Mouse (Mus musculus): Measurements from ENCODE around the gene Olfr1381. TPM values are rescaled to one million over a fixed set of nuclear protein-coding genes. Genes with fewer than 3 reads are reported as not detected.
"Not testable (repeated sequence)": the region's sequence is repeated elsewhere in the genome, so short reads cannot be mapped to it uniquely, and the experiment has no call there.

Olfr1381 gene
- 0.06 TPM in 1 of 2 replicates, not detected in the other for polyA plus RNA-seq (2015; fragmentation: Nextera tagmentation; extraction: Ambion mirVana)

- not testable (repeated sequence) for H3K27ac ChIP-seq; H3K36me3 ChIP-seq; H3K4me3 ChIP-seq (replicated peaks); ATAC-seq (replicated peaks; ENCODE audit: low FRiP score); H3K9me3 ChIP-seq (replicated peaks); H3K9ac ChIP-seq; H3K4me2 ChIP-seq; H3K4me1 ChIP-seq; H3K27me3 ChIP-seq
- 52% methylated on average over 3 of the region's 3 CpGs for WGBS
These were observed at the start of gene Olfr1381 for GRCm38 (mm10) chr11:49543149-49543548. Olfr1381 (plus strand) TSS chr11:49543449.

GRCm38 (mm10) chr11:49518086-49518485, 25.2 kb upstream of the Olfr1381 start:
- H3K36me3 ChIP-seq: no peaks in the 10 kb centered on the region
- H3K9ac ChIP-seq: no peak overlapping the region
- ATAC-seq (replicated peaks; ENCODE audit: low FRiP score): no peak
- H3K4me1 ChIP-seq: no peaks in the 10 kb centered on the region
- no peak overlapping the region for H3K4me2 ChIP-seq
- H3K27ac ChIP-seq: no peak overlapping the region
- H3K27me3 ChIP-seq: no peaks in the 10 kb centered on the region
- no peak overlapping the region for H3K4me3 ChIP-seq (replicated peaks)
- WGBS: 75% methylated on average over 5 of the region's 5 CpGs
- no peaks in the 10 kb centered on the region for H3K9me3 ChIP-seq (replicated peaks)

- H3K9ac ChIP-seq: no peak within 1 kb of the TSS
- ATAC-seq (replicated peaks; ENCODE audit: low FRiP score): no peak
These were observed 23.9 kb upstream of the Olfr1381 start, which contains the start of gene Olfr1383 for GRCm38 (mm10) chr11:49519348-49519747. Olfr1383 (plus strand) TSS chr11:49519648.

GRCm38 (mm10) chr11:49527947-49528346, 15.3 kb upstream of the Olfr1381 start, which contains the start of gene Olfr1382:
Olfr1382 (plus strand) TSS chr11:49528247.
- no peak within 1 kb of the TSS for H3K27ac ChIP-seq
- 85% methylated on average over 3 of the region's 3 CpGs for WGBS
- no peaks in the 10 kb centered on the region for H3K9me3 ChIP-seq (replicated peaks)
- no peak within 1 kb of the TSS for H3K4me2 ChIP-seq
- no peaks in the 10 kb centered on the region for H3K27me3 ChIP-seq
- no peak within 1 kb of the TSS for H3K4me3 ChIP-seq (replicated peaks)
- no peak for ATAC-seq (replicated peaks; ENCODE audit: low FRiP score)
- no peaks in the 10 kb centered on the region for H3K36me3 ChIP-seq
- H3K4me1 ChIP-seq: no peaks in the 10 kb centered on the region
- no peak within 1 kb of the TSS for H3K9ac ChIP-seq

More at GRCm38 (mm10) chr11:49519348-49519747, 23.9 kb upstream of the Olfr1381 start, which contains the start of gene Olfr1383:
- Histone ChIP-seq H3K36me3 (no peaks in the 10 kb centered on the region), H3K9me3 (replicated peaks) (no peaks in the 10 kb centered on the region), H3K27ac (no peak within 1 kb of the TSS), H3K4me3 (replicated peaks) (no peak within 1 kb of the TSS), H3K4me1 (no peaks in the 10 kb centered on the region), H3K27me3 (no peaks in the 10 kb centered on the region), H3K4me2 (no peak within 1 kb of the TSS)

GRCm38 (mm10) chr11:49532761-49533160, 10.5 kb upstream of the Olfr1381 start:
- Histone ChIP-seq H3K4me3 (replicated peaks) (no peak overlapping the region), H3K27me3 (no peaks in the 10 kb centered on the region), H3K4me2 (no peak overlapping the region), H3K4me1 (no peaks in the 10 kb centered on the region), H3K27ac (no peak overlapping the region), H3K9me3 (replicated peaks) (no peaks in the 10 kb centered on the region), H3K36me3 (no peaks in the 10 kb centered on the region), H3K9ac (no peak overlapping the region)
- no peak for ATAC-seq (replicated peaks; ENCODE audit: low FRiP score)

- ATAC-seq (replicated peaks; ENCODE audit: low FRiP score): not testable (repeated sequence)
- 85% methylated on average over 2 of the region's 2 CpGs for WGBS
These were observed 6.6 kb upstream of the Olfr1381 start for GRCm38 (mm10) chr11:49536631-49537030.

GRCm38 (mm10) chr11:49554033-49554432, 10.8 kb downstream of the Olfr1381 start:
- H3K4me2 ChIP-seq; H3K4me3 ChIP-seq (replicated peaks); H3K4me1 ChIP-seq; H3K9me3 ChIP-seq (replicated peaks); H3K9ac ChIP-seq; H3K36me3 ChIP-seq; ATAC-seq (replicated peaks; ENCODE audit: low FRiP score); H3K27ac ChIP-seq; H3K27me3 ChIP-seq: not testable (repeated sequence)
- WGBS: 70% methylated on average over 3 of the region's 3 CpGs

More at GRCm38 (mm10) chr11:49536631-49537030, 6.6 kb upstream of the Olfr1381 start:
- not testable (repeated sequence) for H3K36me3 ChIP-seq; H3K9ac ChIP-seq; H3K4me3 ChIP-seq (replicated peaks); H3K27me3 ChIP-seq; H3K27ac ChIP-seq; H3K4me2 ChIP-seq; H3K4me1 ChIP-seq; H3K9me3 ChIP-seq (replicated peaks)

- WGBS: 73% methylated on average over 5 of the region's 5 CpGs
- H3K4me3 ChIP-seq (replicated peaks); H3K4me1 ChIP-seq; H3K27me3 ChIP-seq; H3K9ac ChIP-seq; H3K9me3 ChIP-seq (replicated peaks); H3K4me2 ChIP-seq; H3K36me3 ChIP-seq; H3K27ac ChIP-seq; ATAC-seq (replicated peaks; ENCODE audit: low FRiP score): not testable (repeated sequence)
These were observed 13.3 kb downstream of the Olfr1381 start, which contains the start of gene Olfr1380 for GRCm38 (mm10) chr11:49556578-49556977. Olfr1380 (plus strand) TSS chr11:49556878.

GRCm38 (mm10) chr11:49575054-49575453, 31.8 kb downstream of the Olfr1381 start:
- H3K27me3 ChIP-seq; H3K9ac ChIP-seq; ATAC-seq (replicated peaks; ENCODE audit: low FRiP score); H3K4me3 ChIP-seq (replicated peaks); H3K4me1 ChIP-seq; H3K27ac ChIP-seq; H3K36me3 ChIP-seq; H3K9me3 ChIP-seq (replicated peaks); H3K4me2 ChIP-seq: not testable (repeated sequence)
- 46% methylated on average over 2 of the region's 2 CpGs for WGBS

GRCm38 (mm10) chr11:49580452-49580851, 37.2 kb downstream of the Olfr1381 start:
- not testable (repeated sequence) for H3K4me3 ChIP-seq (replicated peaks); H3K36me3 ChIP-seq; H3K9me3 ChIP-seq (replicated peaks); H3K27ac ChIP-seq; H3K4me2 ChIP-seq; H3K9ac ChIP-seq; H3K27me3 ChIP-seq; ATAC-seq (replicated peaks; ENCODE audit: low FRiP score); H3K4me1 ChIP-seq
- WGBS: 84% methylated on average over 8 of the region's 8 CpGs

- ATAC-seq (replicated peaks; ENCODE audit: low FRiP score): no peak
- no peak overlapping the region for H3K27ac ChIP-seq
- no peak overlapping the region for H3K9ac ChIP-seq
- no peak overlapping the region for H3K4me2 ChIP-seq
- 90% methylated on average over 19 of the region's 19 CpGs for WGBS
- H3K4me1 ChIP-seq: no peaks in the 10 kb centered on the region
- H3K27me3 ChIP-seq: no peaks in the 10 kb centered on the region
- H3K4me3 ChIP-seq (replicated peaks): no peak overlapping the region
- no peaks in the 10 kb centered on the region for H3K9me3 ChIP-seq (replicated peaks)
- no peaks in the 10 kb centered on the region for H3K36me3 ChIP-seq
These were observed 47.0 kb downstream of the Olfr1381 start for GRCm38 (mm10) chr11:49590213-49590612.

GRCm38 (mm10) chr11:49597149-49597548, 53.9 kb downstream of the Olfr1381 start:
- H3K4me2 ChIP-seq; H3K27ac ChIP-seq; H3K9ac ChIP-seq; H3K9me3 ChIP-seq (replicated peaks); H3K4me3 ChIP-seq (replicated peaks); H3K36me3 ChIP-seq; H3K27me3 ChIP-seq; ATAC-seq (replicated peaks; ENCODE audit: low FRiP score); H3K4me1 ChIP-seq: not testable (repeated sequence)
- 80% methylated on average over 2 of the region's 2 CpGs for WGBS
